Mouse (Mus musculus) hindbrain, embryonic 14.5 days (tissue): Measurements from ENCODE around the gene Gm37240. TPM values are rescaled to one million over a fixed set of nuclear protein-coding genes. Genes with fewer than 3 reads are reported as not detected.

ENCODE experiments used
- ATAC-seq: fragments of 200-750 bp; cut with Nextera tagmentation; 2 replicates; pipeline ENCODE4 v1.8.0; 2017; ENCODE audit warnings: moderate number of reproducible peaks, mild to moderate bottlenecking, moderate TSS enrichment, moderate library complexity; ENCODE audit not compliant: low FRiP score
- DNase-seq: peaks from one replicate; pipeline ENCODE4 v3.0.0-alpha.2; 2015; ENCODE audit warnings: low spot score
- H3K27ac ChIP-seq: fragments of 300-500 bp; sonication (generic); 2 replicates; pipeline ENCODE4 v1.5.1; 2014; ENCODE audit warnings: mild to moderate bottlenecking, moderate library complexity
- H3K27me3 ChIP-seq: fragments of 300-500 bp; sonication (generic); 2 replicates; pipeline ENCODE4 v1.6.1; 2014; ENCODE audit warnings: mild to moderate bottlenecking, low read length, mixed read lengths; ENCODE audit not compliant: control insufficient read depth, insufficient read depth
- H3K36me3 ChIP-seq: fragments of 300-500 bp; sonication (generic); replicated peaks from 2 replicates; pipeline ENCODE4 v1.6.1; 2014; ENCODE audit not compliant: control insufficient read depth, insufficient read depth
- H3K4me1 ChIP-seq: fragments of 300-500 bp; sonication (generic); replicated peaks from 2 replicates; pipeline ENCODE4 v1.6.1; 2014; ENCODE audit warnings: antibody characterized with exemption, low read length, mixed read lengths; ENCODE audit not compliant: control insufficient read depth, insufficient read depth
- H3K4me2 ChIP-seq: fragments of 300-500 bp; sonication (generic); replicated peaks from 2 replicates; pipeline ENCODE4 v1.6.1; 2014; ENCODE audit warnings: mild to moderate bottlenecking, moderate library complexity
- H3K4me3 ChIP-seq: fragments of 300-500 bp; sonication (generic); replicated peaks from 2 replicates; pipeline ENCODE4 v1.5.1; 2014; ENCODE audit warnings: mild to moderate bottlenecking, low read length
- H3K9ac ChIP-seq: fragments of 300-500 bp; sonication (generic); 2 replicates; pipeline ENCODE4 v1.6.1; 2014
- H3K9me3 ChIP-seq: fragments of 300-500 bp; sonication (generic); 2 replicates; pipeline ENCODE4 v1.6.1; 2016; ENCODE audit warnings: low read length; ENCODE audit not compliant: control insufficient read depth
- WGBS: fragments of 180-500 bp; shearing (Covaris S2); extraction: QIAGEN DNeasy Blood & Tissue Kit; methylation state at CpG from one replicate; pipeline ENCODE4 v1.1.7; 2014; 5-methylcytosine and 5-hydroxymethylcytosine counted together
- polyA plus RNA-seq: library from polyadenylated mRNA; unstranded; fragments of >200 nt; fragmentation: Nextera tagmentation; extraction: Ambion mirVana; gene quantifications from 2 replicates; pipeline ENCODE4 v1.2.1, GENCODE M21; 2014

Gene Gm37240
- polyA plus RNA-seq, 1 experiment from 2014 or later = 0.94 TPM

GRCm38 (mm10) chr3:84502101-84502500 lies 1385.2 kb downstream of the Gm37240 start:
- Histone ChIP-seq H3K9me3 (no peaks in the 10 kb centered on the region), H3K4me3 (no peak overlapping the region), H3K4me2 (no peak overlapping the region), H3K4me1 (no peaks in the 10 kb centered on the region), H3K27ac (no peak overlapping the region), H3K27me3 (no peaks in the 10 kb centered on the region), H3K9ac (no peak overlapping the region), H3K36me3 (no peaks in the 10 kb centered on the region)
- no peak for DNase-seq
- no peak for ATAC-seq
- WGBS = 84% methylated on average over 2 of the region's 2 CpGs

GRCm38 (mm10) chr3:84500491-84500890 lies 1386.8 kb downstream of the Gm37240 start:
- Histone ChIP-seq H3K9me3 (no peaks in the 10 kb centered on the region), H3K4me3 (no peak overlapping the region), H3K36me3 (no peaks in the 10 kb centered on the region), H3K4me2 (no peak overlapping the region), H3K27ac (no peak overlapping the region), H3K4me1 (no peaks in the 10 kb centered on the region), H3K27me3 (no peaks in the 10 kb centered on the region), H3K9ac (no peak overlapping the region)
- ATAC-seq = no peak
- WGBS = 77% methylated on average over 10 of the region's 10 CpGs
- DNase-seq = no peak

- H3K36me3 ChIP-seq = no peaks in the 10 kb centered on the region
- H3K4me2 ChIP-seq = no peak overlapping the region
- no peak overlapping the region for H3K4me3 ChIP-seq
- no peaks in the 10 kb centered on the region for H3K9me3 ChIP-seq
- H3K27ac ChIP-seq = no peak overlapping the region
- DNase-seq (no peak), ATAC-seq (no peak)
- no peaks in the 10 kb centered on the region for H3K27me3 ChIP-seq
- WGBS = 71% methylated on average over 11 of the region's 11 CpGs
- no peak overlapping the region for H3K9ac ChIP-seq
- H3K4me1 ChIP-seq = no peaks in the 10 kb centered on the region
These were observed 1389.6 kb downstream of the Gm37240 start for GRCm38 (mm10) chr3:84497718-84498117.

- ATAC-seq (no peak), DNase-seq (no peak)
- Histone ChIP-seq H3K27me3 (no peaks in the 10 kb centered on the region), H3K4me3 (no peak overlapping the region), H3K27ac (no peak overlapping the region), H3K9me3 (no peaks in the 10 kb centered on the region), H3K36me3 (no peaks in the 10 kb centered on the region), H3K9ac (no peak overlapping the region), H3K4me1 (no peaks in the 10 kb centered on the region), H3K4me2 (no peak overlapping the region)
- WGBS = 94% methylated on average over 8 of the region's 8 CpGs
These were observed 1394.7 kb downstream of the Gm37240 start for GRCm38 (mm10) chr3:84492657-84493056.

GRCm38 (mm10) chr3:84492148-84492547 lies 1395.2 kb downstream of the Gm37240 start:
- H3K4me1 ChIP-seq = no peaks in the 10 kb centered on the region
- no peak overlapping the region for H3K4me3 ChIP-seq
- H3K9me3 ChIP-seq = no peaks in the 10 kb centered on the region
- 86% methylated on average over 4 of the region's 4 CpGs for WGBS
- H3K9ac ChIP-seq = no peak overlapping the region
- DNase-seq (no peak), ATAC-seq (no peak)
- H3K36me3 ChIP-seq = no peaks in the 10 kb centered on the region
- no peak overlapping the region for H3K27ac ChIP-seq
- no peaks in the 10 kb centered on the region for H3K27me3 ChIP-seq
- H3K4me2 ChIP-seq = no peak overlapping the region

- H3K9ac ChIP-seq = no peak overlapping the region
- ATAC-seq (no peak), DNase-seq (no peak)
- H3K4me2 ChIP-seq = no peak overlapping the region
- no peak overlapping the region for H3K27ac ChIP-seq
- WGBS = 35% methylated on average over 6 of the region's 6 CpGs
- H3K9me3 ChIP-seq = no peaks in the 10 kb centered on the region
- no peaks in the 10 kb centered on the region for H3K4me1 ChIP-seq
- H3K4me3 ChIP-seq = no peak overlapping the region
- H3K36me3 ChIP-seq = no peaks in the 10 kb centered on the region
- no peaks in the 10 kb centered on the region for H3K27me3 ChIP-seq
These were observed 1398.6 kb downstream of the Gm37240 start for GRCm38 (mm10) chr3:84488716-84489115.

- ATAC-seq (no peak), DNase-seq (no peak)
- Histone ChIP-seq H3K27me3 (0 out of 2 replicates have a peak, but pooled peaks cover 3% of the 10 kb centered on the region), H3K9ac (no peak overlapping the region), H3K36me3 (no peaks in the 10 kb centered on the region), H3K4me2 (no peak overlapping the region), H3K9me3 (no peaks in the 10 kb centered on the region), H3K4me1 (no peaks in the 10 kb centered on the region), H3K4me3 (no peak overlapping the region), H3K27ac (no peak overlapping the region)
- WGBS = 83% methylated on average over 3 of the region's 3 CpGs
These were observed 1402.4 kb downstream of the Gm37240 start for GRCm38 (mm10) chr3:84484891-84485290.

- Histone ChIP-seq H3K4me2 (no peak overlapping the region), H3K9me3 (no peaks in the 10 kb centered on the region), H3K9ac (no peak overlapping the region), H3K27me3 (0 out of 2 replicates have a peak, but pooled peaks cover 3% of the 10 kb centered on the region), H3K4me3 (no peak overlapping the region), H3K27ac (no peak overlapping the region), H3K36me3 (no peaks in the 10 kb centered on the region), H3K4me1 (no peaks in the 10 kb centered on the region; the same call in 1 of the 2 replicates)
- DNase-seq = no peak
- ATAC-seq = no peak
- WGBS = 77% methylated on average over 4 of the region's 4 CpGs
These were observed 1403.0 kb downstream of the Gm37240 start for GRCm38 (mm10) chr3:84484333-84484732.

GRCm38 (mm10) chr3:84482121-84482520 lies 1405.2 kb downstream of the Gm37240 start:
- Histone ChIP-seq H3K36me3 (no peaks in the 10 kb centered on the region), H3K4me2 (no peak overlapping the region), H3K27ac (no peak overlapping the region), H3K4me3 (no peak overlapping the region), H3K9ac (no peak overlapping the region), H3K9me3 (no peaks in the 10 kb centered on the region), H3K4me1 (peaks cover 7% of the 10 kb centered on the region), H3K27me3 (peaks cover 24% of the 10 kb centered on the region)
- WGBS = 74% methylated on average over 6 of the region's 6 CpGs
- ATAC-seq = no peak
- DNase-seq = no peak

GRCm38 (mm10) chr3:84481104-84481503 lies 1406.2 kb downstream of the Gm37240 start:
- Histone ChIP-seq H3K4me3 (peak overlapping the region; percentile 59), H3K27ac (no peak overlapping the region), H3K9ac (peak overlapping the region; percentile 68; the same call in 1 of the 2 replicates), H3K4me2 (peak overlapping the region; percentile 88), H3K4me1 (peaks cover 7% of the 10 kb centered on the region), H3K9me3 (no peaks in the 10 kb centered on the region), H3K27me3 (peaks cover 27% of the 10 kb centered on the region), H3K36me3 (no peaks in the 10 kb centered on the region)
- ATAC-seq (no peak), DNase-seq (peak; percentile 50)
- 1% methylated on average over 11 of the region's 11 CpGs for WGBS
